Mouse (Mus musculus): Measurements from ENCODE around the gene Wdr89. TPM values are rescaled to one million over a fixed set of nuclear protein-coding genes. Genes with fewer than 3 reads are reported as not detected.
"Not testable (repeated sequence)": the region's sequence is repeated elsewhere in the genome, so short reads cannot be mapped to it uniquely, and the experiment has no call there.

Gene Wdr89
- 1 to 10 TPM; 3.7 to 4.1 TPM for total RNA-seq (2021)
- long read RNA-seq, partial matches to known transcripts, result 0 of 5 reads
- long read RNA-seq, other reads (novel, unspliced or antisense), result 5 of 5 reads

- peak; percentile 98 to 99 for DNase-seq (ENCODE audit: low spot score in 2 of 2)
Measured at GRCm38 (mm10) chr12:75669258-75670106, at the start of gene Wdr89. Gene Wdr89 (minus strand): TSS chr12:75669537.

DNA sequence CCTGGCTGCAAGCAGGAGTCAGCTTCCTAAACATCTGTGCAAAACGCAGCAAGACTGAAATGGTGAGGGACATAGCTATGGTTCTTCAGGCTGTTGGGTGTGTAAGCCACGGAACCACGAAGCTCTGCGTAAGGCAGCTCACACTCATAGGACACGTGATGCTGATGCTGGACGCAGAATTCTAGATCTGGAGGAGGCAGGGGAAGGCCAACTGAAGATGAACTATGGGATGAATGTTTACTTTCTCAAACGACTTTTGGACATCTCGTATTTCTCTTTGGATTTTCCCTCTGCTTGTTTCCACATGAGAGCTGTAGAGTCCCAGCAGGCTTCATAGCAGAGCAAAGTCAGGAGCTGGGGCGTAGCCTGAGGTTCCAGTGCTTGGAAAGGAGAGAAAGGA is 44.3 kb upstream of the Wdr89 start:
- no peak for DNase-seq (ENCODE audit: low spot score in 2 of 2)

GRCm38 (mm10) chr12:75712905-75713304 is 43.6 kb upstream of the Wdr89 start:
- not testable (repeated sequence) for DNase-seq (ENCODE audit: low spot score in 2 of 2)

DNA sequence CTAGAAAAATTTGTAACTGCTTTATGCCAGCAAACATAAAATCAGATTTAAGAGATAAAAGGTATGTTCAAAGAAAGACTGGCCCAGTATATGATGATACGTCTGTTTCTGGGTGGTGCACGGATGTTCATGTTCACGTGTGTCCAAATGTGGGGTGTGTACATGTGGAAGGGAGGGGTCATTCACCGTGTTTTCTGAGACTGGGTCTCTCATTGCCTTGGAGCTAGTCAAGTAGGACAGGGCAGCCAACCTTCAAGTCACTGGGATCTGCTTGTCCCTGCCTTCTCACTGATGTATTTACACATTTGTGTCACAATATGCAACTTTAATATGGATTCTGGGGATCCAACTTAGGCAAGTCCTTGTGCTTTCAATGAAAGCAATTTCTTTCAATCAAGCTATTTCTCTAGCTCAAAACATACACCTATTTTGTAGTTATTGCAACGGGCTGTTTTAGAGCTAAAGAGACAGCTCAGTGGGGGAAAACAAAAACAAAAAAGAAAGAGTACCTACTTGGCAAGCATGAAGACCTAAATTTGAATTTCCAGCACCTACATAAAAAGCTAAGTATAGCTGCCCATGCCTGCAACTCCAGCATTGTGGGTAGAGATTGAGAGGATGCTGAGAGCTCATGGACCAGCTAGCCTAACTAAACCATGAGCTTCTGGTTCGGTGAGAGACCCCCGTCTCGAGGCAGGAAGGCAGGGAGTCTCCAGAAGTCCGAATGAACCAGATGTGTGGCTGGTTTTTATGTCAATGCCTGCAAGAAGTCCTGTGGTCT is 41.4 kb upstream of the Wdr89 start:
- DNase-seq (ENCODE audit: low spot score in 2 of 2), result no peak

GRCm38 (mm10) chr12:75709506-75709905 is 40.2 kb upstream of the Wdr89 start:
- DNase-seq (ENCODE audit: low spot score in 2 of 2), result no peak

DNA sequence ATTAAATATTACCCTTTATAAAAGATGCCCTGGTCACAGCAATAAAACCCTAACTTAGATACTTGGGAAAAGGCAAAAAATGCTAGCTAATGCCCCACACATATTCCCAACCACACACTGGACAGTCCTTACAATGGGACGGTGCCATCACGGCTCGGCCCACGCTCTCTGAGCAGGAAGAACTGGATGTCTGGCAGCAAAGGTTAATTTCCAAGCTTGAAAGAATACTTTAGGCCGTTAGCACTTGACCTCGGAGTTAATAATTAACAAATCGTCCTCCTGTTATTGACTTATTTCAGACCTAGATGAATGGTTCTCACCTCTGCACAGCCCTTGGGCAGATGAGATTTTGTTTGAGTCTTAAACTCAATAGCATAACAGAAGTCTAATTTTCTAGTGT is 37.3 kb upstream of the Wdr89 start:
- DNase-seq (ENCODE audit: low spot score in 2 of 2), result no peak

DNA sequence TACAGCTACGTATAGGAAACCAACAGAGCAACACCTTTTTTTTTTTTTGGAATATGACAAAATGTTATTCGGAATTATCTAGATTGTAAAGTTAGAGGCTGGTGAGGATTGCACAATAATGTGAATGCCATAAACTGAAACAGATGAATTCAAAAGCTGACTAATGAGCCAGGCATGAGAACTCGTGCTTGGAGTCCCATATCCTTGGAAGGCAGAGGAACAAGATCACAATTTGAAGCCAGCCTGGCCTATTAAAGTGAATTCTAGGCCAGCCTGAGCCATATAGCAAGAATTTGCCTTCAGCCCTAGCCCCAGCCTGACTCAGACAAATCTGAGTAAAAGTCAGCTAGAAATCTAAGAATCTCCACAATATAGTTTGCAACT is 33.4 kb upstream of the Wdr89 start:
- DNase-seq (ENCODE audit: low spot score in 2 of 2), result no peak

- DNase-seq (ENCODE audit: low spot score in 2 of 2), result no peak
Measured at GRCm38 (mm10) chr12:75702084-75702738, 32.9 kb upstream of the Wdr89 start.

- DNase-seq (ENCODE audit: low spot score in 2 of 2), result peak; percentile 14 to 26
Measured at GRCm38 (mm10) chr12:75701173-75702083, 32.1 kb upstream of the Wdr89 start.

- DNase-seq (ENCODE audit: low spot score in 2 of 2), result no peak
Measured at GRCm38 (mm10) chr12:75698692-75699091, 29.4 kb upstream of the Wdr89 start.

DNA sequence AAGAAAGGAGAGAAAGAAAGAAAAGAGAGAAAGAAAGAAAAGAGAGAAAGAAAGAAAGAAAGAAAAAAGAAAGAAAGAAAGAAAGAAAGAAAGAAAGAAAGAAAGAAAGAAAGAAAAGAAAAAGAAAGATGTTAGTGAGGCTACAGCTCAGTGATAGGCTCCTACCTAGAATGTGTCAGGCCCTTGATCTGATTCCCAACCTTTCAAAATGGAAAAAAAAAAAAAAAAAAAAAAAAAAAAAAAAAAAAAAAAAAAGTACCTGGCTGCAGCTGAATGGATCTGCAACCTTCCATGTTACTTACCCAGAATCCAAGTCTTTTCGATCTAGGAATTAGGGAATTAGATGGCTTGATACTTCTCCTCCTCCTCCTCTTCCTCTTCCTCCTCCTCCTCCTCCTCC is 26.5 kb upstream of the Wdr89 start:
- not testable (repeated sequence) for DNase-seq (ENCODE audit: low spot score in 2 of 2)

GRCm38 (mm10) chr12:75689003-75689402 is 19.7 kb upstream of the Wdr89 start:
- no peak for DNase-seq (ENCODE audit: low spot score in 2 of 2)

- DNase-seq (ENCODE audit: low spot score in 2 of 2), result no peak
Measured at GRCm38 (mm10) chr12:75687314-75687713, 18.0 kb upstream of the Wdr89 start.

DNA sequence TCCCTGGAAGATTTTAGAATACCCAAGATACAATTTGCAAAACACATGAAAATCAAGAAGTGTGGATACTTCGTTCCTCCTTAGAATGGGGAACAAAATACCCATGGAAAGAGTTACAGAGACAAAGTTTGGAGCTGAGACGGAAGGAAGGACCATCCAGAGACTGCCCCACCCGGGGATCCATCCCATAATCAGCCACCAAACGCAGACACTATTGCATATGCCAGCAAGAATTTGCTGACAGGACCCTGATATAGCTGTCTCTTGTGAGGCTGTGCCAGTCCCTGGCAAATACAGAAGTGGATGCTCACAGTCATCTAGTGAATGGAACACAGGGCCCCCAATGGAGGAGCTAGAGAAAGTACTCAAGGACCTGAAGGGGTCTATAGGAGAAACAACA is 14.7 kb upstream of the Wdr89 start:
- DNase-seq (ENCODE audit: low spot score in 2 of 2), result not testable (repeated sequence)

DNA sequence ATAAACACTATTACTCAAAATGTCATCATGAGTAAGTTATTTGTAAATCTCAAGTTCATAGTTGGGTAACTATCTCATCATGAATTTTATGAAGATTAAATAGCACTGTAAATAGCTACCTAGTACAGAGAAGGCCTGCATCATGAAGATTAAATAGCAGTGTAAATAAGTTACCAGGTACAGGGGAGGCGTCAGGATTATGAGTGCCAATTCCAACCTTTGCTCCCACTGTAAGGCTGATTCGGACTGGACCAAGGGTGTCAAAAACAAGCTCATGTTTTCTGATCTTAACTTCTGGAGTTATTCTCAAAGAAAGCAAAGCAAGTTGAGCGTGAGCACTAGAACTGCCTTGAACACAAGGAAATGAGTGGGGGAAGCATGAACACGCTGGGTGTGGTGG is 14.3 kb upstream of the Wdr89 start:
- no peak for DNase-seq (ENCODE audit: low spot score in 2 of 2)

DNA sequence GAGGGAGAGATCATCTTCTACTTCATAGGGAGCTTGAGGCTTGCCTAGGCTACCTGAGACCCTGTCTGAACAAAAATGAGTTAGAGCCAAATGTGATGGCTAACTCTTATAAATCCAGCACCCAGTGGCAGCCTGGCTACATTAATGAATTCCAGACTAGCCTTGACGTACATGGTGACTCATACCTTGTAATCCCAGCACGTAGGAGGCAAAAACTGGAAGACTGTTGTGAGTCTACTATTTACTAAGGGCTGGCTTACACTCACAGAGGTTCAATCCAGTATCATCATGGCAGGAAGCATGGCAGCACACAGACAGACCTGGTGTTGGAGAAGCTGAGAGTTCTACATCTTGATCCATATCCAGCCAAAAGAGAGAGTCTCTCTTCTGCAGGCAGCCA is 13.5 kb upstream of the Wdr89 start:
- no peak for DNase-seq (ENCODE audit: low spot score in 2 of 2)

DNA sequence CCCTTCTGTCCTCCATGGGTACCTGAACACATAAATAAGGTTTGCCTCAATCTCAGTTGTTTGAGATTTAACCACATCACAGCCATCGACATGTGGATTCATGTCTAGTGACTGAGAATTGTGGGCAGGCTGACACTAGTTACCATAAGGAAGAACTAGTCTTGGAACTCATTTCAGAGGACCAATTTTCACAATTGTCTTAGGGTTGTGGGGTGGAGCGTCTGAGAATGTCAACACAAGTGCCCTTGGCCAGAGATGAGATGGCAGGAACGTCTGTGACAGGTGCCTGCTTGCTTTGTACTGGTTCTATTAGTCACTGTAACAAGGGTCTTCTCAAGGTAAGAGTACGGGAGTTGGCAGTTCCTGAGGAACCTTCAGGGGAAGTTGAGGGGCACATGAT is 11.8 kb upstream of the Wdr89 start:
- DNase-seq (ENCODE audit: low spot score in 2 of 2), result no peak

DNA sequence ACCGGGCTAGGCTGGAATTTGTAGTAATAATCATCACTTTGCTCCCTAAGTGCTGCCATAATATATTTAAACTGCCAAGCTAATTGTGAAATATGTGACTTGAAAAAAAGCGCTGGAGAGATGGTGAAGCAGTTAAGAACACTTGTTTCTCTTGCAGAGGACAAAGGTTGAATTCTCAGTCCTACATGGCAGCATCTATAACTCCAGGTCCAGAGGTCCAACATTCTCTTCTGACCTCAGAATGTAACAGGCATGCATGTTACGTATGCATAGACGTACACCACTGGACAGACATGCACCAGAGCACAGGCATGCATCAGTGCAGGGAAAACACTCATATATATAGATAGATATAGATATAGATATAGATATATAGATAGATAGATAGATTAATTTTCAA is 9.1 kb upstream of the Wdr89 start:
- DNase-seq (ENCODE audit: low spot score in 2 of 2), result no peak

- DNase-seq (ENCODE audit: low spot score in 2 of 2), result no peak
Measured at GRCm38 (mm10) chr12:75672630-75673029, 3.3 kb upstream of the Wdr89 start.

DNA sequence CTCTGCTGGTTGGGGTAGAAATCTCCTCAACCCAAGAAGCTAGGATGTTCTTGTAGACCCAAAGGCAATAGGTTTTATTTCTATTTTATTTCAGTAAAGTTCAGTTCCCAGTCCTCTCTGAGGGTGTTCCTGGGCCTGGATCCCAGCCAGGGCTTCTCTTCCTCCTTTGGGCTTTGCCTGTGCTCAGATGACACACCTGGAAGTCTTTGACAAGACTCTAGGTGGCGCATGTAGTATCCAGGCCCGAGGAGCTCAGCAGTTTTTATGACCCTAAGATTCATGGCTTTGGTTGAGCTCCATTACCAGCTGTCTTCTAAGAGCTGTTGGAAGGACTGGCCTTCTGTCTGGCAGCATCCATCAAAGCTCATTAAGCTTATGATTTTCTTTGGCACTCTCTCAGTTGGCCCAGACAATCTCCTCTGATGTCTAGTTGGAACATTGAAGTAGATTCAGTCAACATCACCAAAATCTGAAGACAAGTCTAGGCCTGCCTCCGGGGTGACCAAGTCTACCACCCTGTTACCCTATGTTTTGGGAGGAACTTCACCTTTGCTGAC is 2.5 kb upstream of the Wdr89 start:
- no peak for DNase-seq (ENCODE audit: low spot score in 2 of 2)

All from layer of hippocampus, postnatal 10 days (tissue).